Mouse (Mus musculus) erythroid progenitor cell, adult 5-6 weeks (primary cell): ENCODE data around the gene Magi1. TPM values are rescaled to one million over a fixed set of nuclear protein-coding genes. Genes with fewer than 3 reads are reported as not detected.

ENCODE experiments used
- ATAC-seq: replicated peaks from 2 replicates; pipeline ENCODE4 v1.8.0; 2016; ENCODE audit warnings: moderate number of reproducible peaks, mild to moderate bottlenecking, moderate TSS enrichment, inconsistent platforms; ENCODE audit not compliant: poor library complexity, low FRiP score, severe bottlenecking
- total RNA-seq, 2 experiments: library from RNA; stranded (forward) in 1 of 2; stranded (reverse) in 1 of 2; fragments of 150-400 nt in 1 of 2; fragments of 186-747, 209-891 nt in 1 of 2; gene quantifications; 2 replicates each; pipeline versions ENCODE4 v1.2.3 to v1.2.4; 2015 to 2017; ENCODE audit warnings: low replicate concordance in 2 of 2

Magi1 gene
- not detected in 2 replicates for total RNA-seq (2015; ENCODE audit: low replicate concordance)
- not detected in 2 replicates for total RNA-seq (2017; ENCODE audit: low replicate concordance)

- ATAC-seq: no peak
Measured at GRCm38 (mm10) chr6:94283318-94284061, at the start of gene Magi1. Magi1 (minus strand) TSS chr6:94283917.

- ATAC-seq: no peak
Measured at GRCm38 (mm10) chr6:94327143-94327542, 43.4 kb upstream of the Magi1 start.

- no peak for ATAC-seq
Measured at GRCm38 (mm10) chr6:94316886-94317285, 33.2 kb upstream of the Magi1 start.

- no peak for ATAC-seq
Measured at GRCm38 (mm10) chr6:94312285-94312684, 28.6 kb upstream of the Magi1 start.

GRCm38 (mm10) chr6:94308498-94308897, 24.8 kb upstream of the Magi1 start:
- no peak for ATAC-seq

GRCm38 (mm10) chr6:94303512-94303911, 19.8 kb upstream of the Magi1 start:
- no peak for ATAC-seq

GRCm38 (mm10) chr6:94301804-94302203, 18.1 kb upstream of the Magi1 start:
- no peak for ATAC-seq

- ATAC-seq: no peak
Measured at GRCm38 (mm10) chr6:94300562-94300961, 16.8 kb upstream of the Magi1 start.

- no peak for ATAC-seq
Measured at GRCm38 (mm10) chr6:94287387-94287786, 3.7 kb upstream of the Magi1 start.

- ATAC-seq: no peak
Measured at GRCm38 (mm10) chr6:94286555-94286954, 2.8 kb upstream of the Magi1 start.

GRCm38 (mm10) chr6:94284089-94284825, 540 bp upstream of the Magi1 start:
- no peak for ATAC-seq

GRCm38 (mm10) chr6:94282301-94283241, 1.1 kb downstream of the Magi1 start:
- ATAC-seq: no peak

GRCm38 (mm10) chr6:94281606-94282280, 2.0 kb downstream of the Magi1 start:
- no peak for ATAC-seq

- no peak for ATAC-seq
Measured at GRCm38 (mm10) chr6:94273941-94274340, 9.8 kb downstream of the Magi1 start.

- no peak for ATAC-seq
Measured at GRCm38 (mm10) chr6:94270001-94270400, 13.7 kb downstream of the Magi1 start.

- ATAC-seq: no peak
Measured at GRCm38 (mm10) chr6:94269174-94269573, 14.5 kb downstream of the Magi1 start.

- no peak for ATAC-seq
Measured at GRCm38 (mm10) chr6:94265244-94265935, 18.3 kb downstream of the Magi1 start.

GRCm38 (mm10) chr6:94264183-94264941, 19.4 kb downstream of the Magi1 start:
- no peak for ATAC-seq
